Mouse (Mus musculus) midbrain, embryonic 11.5 days (tissue): ENCODE measurements around the gene Sun2. TPM values are rescaled to one million over a fixed set of nuclear protein-coding genes. Genes with fewer than 3 reads are reported as not detected.
A peak's percentile ranks its signal among the peaks of the same experiment; 100 is the strongest.

Experiments
- ATAC-seq: fragments of 200-750 bp; cut with Nextera tagmentation; 2 replicates; pipeline ENCODE4 v1.8.0; 2017; ENCODE audit warnings: moderate TSS enrichment, moderate library complexity; ENCODE audit not compliant: low FRiP score
- DNase-seq: peaks from one replicate; pipeline ENCODE4 v3.0.0; 2015; ENCODE audit warnings: low spot score; ENCODE audit errors: missing footprints
- H3K27ac ChIP-seq: fragments of 300-500 bp; sonication (generic); 2 replicates; pipeline ENCODE4 v1.5.1; 2014; ENCODE audit warnings: low read depth, low read length
- H3K27me3 ChIP-seq: fragments of 300-500 bp; sonication (generic); 2 replicates; pipeline ENCODE4 v1.6.1; 2014; ENCODE audit warnings: mild to moderate bottlenecking, low read length, moderate library complexity, mixed read lengths; ENCODE audit not compliant: control insufficient read depth, insufficient read depth
- H3K36me3 ChIP-seq: fragments of 300-500 bp; sonication (generic); 2 replicates; pipeline ENCODE4 v1.6.1; 2014; ENCODE audit warnings: mild to moderate bottlenecking, low read length, moderate library complexity, mixed read lengths; ENCODE audit not compliant: control insufficient read depth, insufficient read depth
- H3K4me1 ChIP-seq: fragments of 300-500 bp; sonication (generic); 2 replicates; pipeline ENCODE4 v1.6.1; 2014; ENCODE audit warnings: low read length; ENCODE audit not compliant: control insufficient read depth, insufficient read depth
- H3K4me2 ChIP-seq: fragments of 300-500 bp; sonication (generic); 2 replicates; pipeline ENCODE4 v1.6.1; 2014; ENCODE audit warnings: mild to moderate bottlenecking, moderate library complexity
- H3K4me3 ChIP-seq: fragments of 300-500 bp; sonication (generic); 2 replicates; pipeline ENCODE4 v1.5.1; 2014; ENCODE audit warnings: low read depth, low read length
- H3K9ac ChIP-seq: fragments of 300-500 bp; sonication (generic); 2 replicates; pipeline ENCODE4 v1.6.1; 2014; ENCODE audit warnings: low read length
- H3K9me3 ChIP-seq: fragments of 300-500 bp; sonication (generic); 2 replicates; pipeline ENCODE4 v1.6.1; 2016; ENCODE audit warnings: low read length; ENCODE audit not compliant: control insufficient read depth
- WGBS: fragments of 180-500 bp; shearing (Covaris S2); extraction: QIAGEN DNeasy Blood & Tissue Kit; methylation state at CpG from one replicate; pipeline ENCODE4 v1.1.7; 2014; 5-methylcytosine and 5-hydroxymethylcytosine counted together
- polyA plus RNA-seq: library from polyadenylated mRNA; unstranded; fragments of >200 nt; fragmentation: Nextera tagmentation; extraction: Ambion mirVana; gene quantifications from 2 replicates; pipeline ENCODE4 v1.2.1, GENCODE M21; 2014

Sun2 gene
- polyA plus RNA-seq, 1 experiment from 2014 or later: 4.2 TPM

DNA sequence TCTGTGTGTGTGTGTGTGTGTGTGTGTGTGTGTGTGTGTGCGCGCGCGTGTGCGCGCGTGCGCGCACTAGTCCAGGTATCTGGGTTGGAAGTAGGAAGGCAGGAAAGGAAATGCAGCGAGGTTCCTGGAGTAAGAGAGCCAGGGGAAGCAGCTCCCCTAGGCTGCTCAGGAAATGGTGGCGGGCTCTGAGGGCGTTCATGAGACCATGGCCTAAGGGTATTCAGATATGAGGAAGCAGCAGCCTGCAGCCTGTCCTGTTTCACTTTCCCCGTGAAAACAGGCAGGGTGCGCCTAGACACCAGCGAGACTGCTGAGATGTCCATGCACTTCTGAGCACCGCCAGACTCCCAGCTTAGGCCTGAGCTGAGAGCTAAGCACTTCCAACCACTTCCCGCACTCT is 9.4 kb upstream of the Sun2 start:
- H3K9me3 ChIP-seq: no peaks in the 10 kb centered on the region
- H3K36me3 ChIP-seq: no peaks in the 10 kb centered on the region
- H3K4me1 ChIP-seq: peaks cover 5% of the 10 kb centered on the region; the same call in 1 of the 2 replicates
- 88% methylated on average over 17 of the region's 17 CpGs for whole genome bisulfite sequencing
- ATAC-seq (no peak), DNase-seq (peak; percentile 73)
- no peak overlapping the region for H3K27ac ChIP-seq
- no peak overlapping the region for H3K9ac ChIP-seq
- no peaks in the 10 kb centered on the region for H3K27me3 ChIP-seq
- H3K4me2 ChIP-seq: no peak overlapping the region
- no peak overlapping the region for H3K4me3 ChIP-seq

DNA sequence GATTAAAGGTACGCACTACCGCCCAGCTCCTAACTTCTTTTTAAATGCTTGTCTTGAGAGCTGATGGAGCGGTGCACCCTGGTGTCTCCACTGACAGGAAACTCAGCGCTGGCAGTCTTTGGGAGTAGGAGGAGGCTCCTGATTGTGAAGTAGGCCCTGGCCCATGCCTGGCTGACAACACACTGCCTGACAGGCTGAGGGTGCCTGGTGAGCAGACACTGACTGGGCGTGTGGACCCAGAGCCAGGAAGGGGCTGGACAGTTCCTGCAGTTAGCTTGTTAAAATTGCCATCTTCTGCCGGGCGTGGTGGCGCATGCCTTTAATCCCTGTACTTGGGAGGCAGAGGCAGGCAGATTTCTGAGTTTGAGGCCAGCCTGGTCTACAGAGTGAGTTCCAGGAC is 7.9 kb upstream of the Sun2 start:
- DNase-seq: peak; percentile 35
- H3K4me2 ChIP-seq: no peak overlapping the region
- no peaks in the 10 kb centered on the region for H3K36me3 ChIP-seq
- 90% methylated on average over 8 of the region's 8 CpGs for WGBS
- no peaks in the 10 kb centered on the region for H3K4me1 ChIP-seq
- H3K9ac ChIP-seq: no peak overlapping the region
- no peaks in the 10 kb centered on the region for H3K27me3 ChIP-seq
- no peak for ATAC-seq
- no peak overlapping the region for H3K27ac ChIP-seq
- H3K4me3 ChIP-seq: no peak overlapping the region
- H3K9me3 ChIP-seq: no peaks in the 10 kb centered on the region

DNA sequence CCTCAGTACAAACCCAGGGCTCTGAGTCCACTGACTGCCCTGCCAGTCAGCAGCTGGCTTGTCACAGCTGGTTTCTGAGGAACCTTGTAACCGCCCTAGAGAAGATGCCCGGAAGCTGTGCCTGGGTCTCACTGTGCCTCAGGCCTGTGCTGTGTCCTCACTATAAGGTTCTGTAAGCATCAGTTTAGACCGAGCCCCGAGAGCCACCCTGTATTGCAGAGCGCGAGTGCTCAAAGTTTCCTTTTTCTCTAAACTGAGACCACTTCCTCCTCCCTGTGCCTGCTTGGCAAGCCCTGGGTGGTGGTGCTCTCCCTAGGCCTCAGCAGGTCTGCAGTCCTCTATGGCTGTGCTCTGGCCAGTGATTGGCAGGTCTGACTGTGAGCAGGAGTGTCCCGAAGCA is 6.8 kb upstream of the Sun2 start:
- no peaks in the 10 kb centered on the region for H3K9me3 ChIP-seq
- H3K27ac ChIP-seq: no peak overlapping the region
- H3K4me1 ChIP-seq: no peaks in the 10 kb centered on the region
- DNase-seq (peak; percentile 61), ATAC-seq (no peak)
- H3K36me3 ChIP-seq: no peaks in the 10 kb centered on the region
- H3K4me2 ChIP-seq: no peak overlapping the region
- no peak overlapping the region for H3K9ac ChIP-seq
- H3K4me3 ChIP-seq: no peak overlapping the region
- WGBS: 96% methylated on average over 7 of the region's 7 CpGs
- no peaks in the 10 kb centered on the region for H3K27me3 ChIP-seq

DNA sequence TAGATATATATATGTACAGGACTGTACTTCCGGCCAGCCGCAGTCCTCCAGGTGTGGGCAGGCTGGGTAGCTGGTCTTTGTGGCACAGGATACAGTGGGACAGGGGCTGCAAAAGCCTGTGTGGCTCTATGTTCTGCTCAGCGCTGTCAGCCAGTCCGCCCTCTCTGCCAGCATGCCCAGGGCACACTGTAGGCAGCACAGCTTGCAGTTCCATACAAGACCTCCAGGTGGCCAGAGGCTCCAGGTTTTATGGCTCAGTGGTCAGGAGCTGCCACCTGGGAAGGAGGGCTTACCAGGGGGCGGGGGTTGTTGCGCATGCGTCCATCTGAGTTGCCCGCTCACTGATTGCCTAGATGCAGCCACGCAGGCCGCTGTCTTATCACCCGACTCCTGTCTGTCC is 5.7 kb upstream of the Sun2 start:
- WGBS: 59% methylated on average over 11 of the region's 11 CpGs
- Histone ChIP-seq H3K4me3 (no peak overlapping the region), H3K9me3 (no peaks in the 10 kb centered on the region), H3K9ac (no peak overlapping the region), H3K36me3 (no peaks in the 10 kb centered on the region), H3K27ac (no peak overlapping the region), H3K4me2 (no peak overlapping the region), H3K27me3 (no peaks in the 10 kb centered on the region), H3K4me1 (no peaks in the 10 kb centered on the region; the same call in 1 of the 2 replicates)
- peak; percentile 90 for DNase-seq
- ATAC-seq: no peak

DNA sequence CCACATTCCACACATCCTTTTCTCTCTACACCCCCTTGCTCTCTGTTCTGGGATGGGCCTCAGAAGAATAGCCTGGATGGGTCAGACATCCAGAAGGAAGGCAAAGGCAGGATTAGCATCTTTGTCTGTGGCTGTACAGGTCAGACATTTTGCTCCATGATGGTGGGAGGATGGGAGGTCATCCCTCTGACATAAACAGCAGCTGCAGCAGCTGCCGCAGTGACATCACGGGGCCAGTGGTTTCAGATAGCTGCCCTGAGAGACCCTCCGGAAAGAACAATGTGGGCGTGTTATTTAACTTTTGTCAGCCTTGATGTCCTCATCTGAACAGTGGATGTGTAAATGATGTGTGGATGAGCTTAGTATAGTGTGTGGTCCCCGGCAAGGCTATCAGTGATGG is 3.5 kb upstream of the Sun2 start:
- no peak for ATAC-seq
- H3K9me3 ChIP-seq: no peaks in the 10 kb centered on the region
- peaks cover 11% of the 10 kb centered on the region for H3K4me1 ChIP-seq
- no peak overlapping the region for H3K9ac ChIP-seq
- no peak overlapping the region for H3K4me2 ChIP-seq
- H3K4me3 ChIP-seq: no peak overlapping the region
- no peaks in the 10 kb centered on the region for H3K36me3 ChIP-seq
- H3K27me3 ChIP-seq: no peaks in the 10 kb centered on the region
- peak; percentile 6 for DNase-seq
- H3K27ac ChIP-seq: no peak overlapping the region
- 85% methylated on average over 5 of the region's 5 CpGs for WGBS

DNA sequence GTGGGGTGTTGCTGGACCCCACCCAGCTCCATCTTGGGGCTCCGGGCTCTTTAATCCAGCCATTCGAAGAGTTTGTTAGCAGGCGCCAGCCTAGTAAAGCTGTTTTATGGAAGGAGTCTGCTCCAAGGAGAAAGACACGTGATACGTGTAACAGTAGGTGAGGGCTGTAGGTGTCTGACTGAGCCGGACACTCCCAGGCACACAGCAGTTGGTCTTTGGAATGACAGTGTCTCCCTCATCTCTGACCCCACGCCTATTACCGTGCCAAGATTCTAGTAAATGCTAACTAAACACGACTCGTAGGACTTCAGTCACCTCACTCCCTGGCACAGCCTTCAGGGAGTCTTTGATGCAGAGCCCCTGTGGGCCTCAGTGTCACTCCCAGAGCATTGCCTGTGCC is 3.0 kb upstream of the Sun2 start:
- Histone ChIP-seq H3K9me3 (no peaks in the 10 kb centered on the region), H3K27ac (no peak overlapping the region), H3K9ac (no peak overlapping the region), H3K27me3 (no peaks in the 10 kb centered on the region), H3K4me1 (peaks cover 11% of the 10 kb centered on the region), H3K4me3 (no peak overlapping the region), H3K4me2 (no peak overlapping the region), H3K36me3 (no peaks in the 10 kb centered on the region)
- DNase-seq (peak; percentile 71), ATAC-seq (no peak)
- 88% methylated on average over 10 of the region's 10 CpGs for WGBS

DNA sequence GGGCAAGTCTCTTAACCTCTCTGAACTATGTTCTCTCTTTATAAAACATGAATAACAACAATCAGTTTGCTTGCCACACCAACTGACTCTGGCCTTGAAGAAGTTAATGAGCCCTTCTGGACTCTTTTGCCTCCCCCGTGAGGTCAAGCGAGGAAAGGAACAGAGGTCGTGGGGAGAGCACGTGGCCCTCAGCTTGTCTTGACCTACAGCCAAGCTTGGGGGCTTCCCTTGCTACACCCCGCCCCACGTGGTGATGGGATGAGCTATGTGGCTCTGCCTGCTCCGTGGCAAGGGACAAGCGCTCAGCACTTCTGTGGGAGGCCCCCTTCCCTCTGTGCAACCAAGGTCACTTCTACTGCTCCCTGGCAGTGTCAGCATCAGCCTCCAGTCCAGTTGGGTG is 2.4 kb upstream of the Sun2 start:
- WGBS: 82% methylated on average over 8 of the region's 8 CpGs
- ATAC-seq (no peak), DNase-seq (peak; percentile 69)
- no peaks in the 10 kb centered on the region for H3K27me3 ChIP-seq
- H3K4me3 ChIP-seq: no peak overlapping the region
- no peak overlapping the region for H3K27ac ChIP-seq
- no peak overlapping the region for H3K9ac ChIP-seq
- no peaks in the 10 kb centered on the region for H3K36me3 ChIP-seq
- no peaks in the 10 kb centered on the region for H3K9me3 ChIP-seq
- peaks cover 11% of the 10 kb centered on the region for H3K4me1 ChIP-seq
- H3K4me2 ChIP-seq: no peak overlapping the region

DNA sequence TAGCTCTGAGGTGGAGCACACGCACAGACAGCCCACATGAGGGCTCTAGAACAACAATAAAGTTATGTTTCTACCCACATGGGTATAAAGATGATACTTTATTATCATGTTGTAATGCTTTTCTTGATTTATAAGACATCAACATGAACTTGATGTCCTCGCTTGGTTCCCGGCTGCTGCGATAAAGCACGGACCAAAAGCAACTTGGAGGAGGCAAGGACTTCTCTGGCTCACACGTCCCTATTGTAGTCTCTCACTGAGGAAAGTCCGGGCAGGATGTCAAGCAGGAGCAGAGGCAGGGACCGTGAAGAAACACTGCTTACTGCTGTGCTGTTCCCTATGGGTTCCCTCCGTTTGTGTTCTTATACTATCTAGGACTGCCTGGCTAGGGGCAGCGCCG is 1.7 kb upstream of the Sun2 start:
- H3K9ac ChIP-seq: no peak overlapping the region
- peaks cover under 1% of the 10 kb centered on the region; the same call in 1 of the 2 replicates for H3K36me3 ChIP-seq
- ATAC-seq (no peak), DNase-seq (peak; percentile 80)
- WGBS: 93% methylated on average over 11 of the region's 11 CpGs
- H3K27ac ChIP-seq: no peak overlapping the region
- H3K27me3 ChIP-seq: no peaks in the 10 kb centered on the region
- H3K4me3 ChIP-seq: no peak overlapping the region
- peaks cover 11% of the 10 kb centered on the region for H3K4me1 ChIP-seq
- H3K9me3 ChIP-seq: no peaks in the 10 kb centered on the region
- H3K4me2 ChIP-seq: no peak overlapping the region

DNA sequence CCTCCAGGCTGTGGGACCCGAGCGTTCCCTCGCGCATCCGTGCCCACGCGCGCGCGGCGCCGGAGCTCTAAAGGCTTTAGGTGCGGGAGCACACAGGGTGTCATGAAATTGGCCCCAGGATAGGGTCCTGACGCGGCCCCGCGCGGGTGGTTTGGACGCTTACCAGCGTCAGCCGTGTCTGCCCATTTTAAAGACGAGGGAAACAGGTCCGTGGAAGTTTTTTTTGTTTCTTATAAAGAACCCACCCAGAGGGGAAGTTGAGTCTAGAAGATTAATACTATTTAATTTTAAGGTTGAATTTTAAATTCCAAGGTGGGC is 329 bp upstream of the Sun2 start:
- H3K4me3 ChIP-seq: peak overlapping the region; percentile 98
- no peaks in the 10 kb centered on the region for H3K9me3 ChIP-seq
- peaks cover 5% of the 10 kb centered on the region; the same call in 1 of the 2 replicates for H3K36me3 ChIP-seq
- no peaks in the 10 kb centered on the region for H3K27me3 ChIP-seq
- no peak overlapping the region for H3K27ac ChIP-seq
- no peak for ATAC-seq
- peaks cover 11% of the 10 kb centered on the region for H3K4me1 ChIP-seq
- peak overlapping the region; percentile 93 for H3K4me2 ChIP-seq
- WGBS: under 1% methylated on average over 23 of the region's 23 CpGs
- DNase-seq: no peak
- peak overlapping the region; percentile 90 for H3K9ac ChIP-seq
